1 mouse cellular context compared by ENCODE assay signal in the genomic region with DNA sequence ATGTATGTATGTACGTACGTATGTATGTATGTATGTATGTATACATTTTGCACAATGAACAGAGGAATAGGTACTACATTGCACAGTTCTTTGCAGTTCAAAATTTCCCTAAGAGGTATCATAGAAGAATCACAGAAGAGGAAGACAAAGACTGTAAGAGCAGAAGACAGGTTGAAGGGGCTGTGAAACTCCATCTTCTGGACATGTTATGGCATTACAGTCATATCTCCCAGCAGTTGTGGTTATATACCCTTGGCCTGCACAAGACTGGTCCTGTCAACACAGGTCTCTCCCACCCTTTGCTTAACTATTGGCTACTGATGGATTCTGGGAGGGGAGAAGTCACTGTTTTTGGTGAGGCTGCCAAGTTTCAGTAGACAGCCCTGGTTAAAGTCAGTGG.
TF ChIP-seq lines count a peak whose summit lies in the region.

No protein-coding gene starts in this region.

TF ChIP-seq in CH12.LX, 34 proteins besides CTCF, POLR2A, EP300 and RAD21 (continued from another document):
- no peak for TF ChIP-seq E2F4 (IDR thresholded peaks at IDR 0.05; ENCODE audit: insufficient replicate concordance, low read depth, low read length)
TF ChIP-seq in CH12.LX: peak in this region for 1.
